Mouse (Mus musculus) CH12.LX (cell line): ENCODE results near the gene Arpc1b. TPM values are rescaled to one million over a fixed set of nuclear protein-coding genes. Genes with fewer than 3 reads are reported as not detected.

Source experiments
- DNase-seq: peaks from one replicate; pipeline ENCODE4 v3.0.0-alpha.2; 2013; ENCODE audit errors: extremely low read depth
- H3K27ac ChIP-seq: 2 replicates; pipeline ENCODE4 v1.5.1; 2012; ENCODE audit warnings: low read depth, mild to moderate bottlenecking, control low read depth, moderate library complexity; ENCODE audit not compliant: insufficient read depth
- H3K27me3 ChIP-seq: replicated peaks from 2 replicates; pipeline ENCODE3; 2012; ENCODE audit warnings: inconsistent platforms
- H3K36me3 ChIP-seq, 2 experiments: replicated peaks in 1 of 2; 2 replicates each; pipeline versions ENCODE3 to v1.6.1; 2012; ENCODE audit warnings: inconsistent platforms in 1 of 2, low read length in 1 of 2, mild to moderate bottlenecking in 1 of 2, mixed read lengths in 1 of 2, moderate library complexity in 1 of 2; ENCODE audit not compliant: control insufficient read depth in 1 of 2, insufficient read depth in 1 of 2
- H3K4me1 ChIP-seq, 2 experiments: 2 replicates each; pipeline ENCODE4 v1.6.1; 2012; ENCODE audit warnings: inconsistent platforms in 1 of 2, moderate library complexity in 1 of 2; ENCODE audit not compliant: insufficient read depth in 2 of 2, control insufficient read depth in 1 of 2
- H3K4me2 ChIP-seq: 2 replicates; pipeline ENCODE4 v1.6.1; 2012; ENCODE audit warnings: low read depth, mild to moderate bottlenecking, control low read depth; ENCODE audit not compliant: poor library complexity, insufficient read depth, severe bottlenecking
- H3K4me3 ChIP-seq, 3 experiments: fragments of 150-350 bp in 1 of 3; sonication (generic) in 1 of 3; replicated peaks in 1 of 3; 2 replicates each; pipeline versions ENCODE3 to v1.5.1; 2011 to 2012; ENCODE audit warnings: low read depth in 2 of 3, low read length in 2 of 3, mild to moderate bottlenecking in 2 of 3, moderate library complexity in 2 of 3, control low read depth in 1 of 3, improper control_type of control experiment in 1 of 3, inconsistent platforms in 1 of 3, mixed read lengths in 1 of 3; ENCODE audit not compliant: poor library complexity in 1 of 3
- H3K79me2 ChIP-seq: replicated peaks from 2 replicates; pipeline ENCODE4 v1.6.1; 2012; ENCODE audit warnings: mild to moderate bottlenecking, moderate library complexity; ENCODE audit not compliant: control insufficient read depth, poor library complexity, insufficient read depth, severe bottlenecking; ENCODE audit errors: extremely low read depth
- H3K9ac ChIP-seq: 2 replicates; pipeline ENCODE4 v1.6.1; 2012; ENCODE audit warnings: low read depth, mild to moderate bottlenecking, control low read depth, moderate library complexity; ENCODE audit not compliant: insufficient read depth
- H3K9me3 ChIP-seq: replicated peaks from 2 replicates; pipeline ENCODE3; 2012; ENCODE audit warnings: low read length, inconsistent platforms, mixed read lengths
- BHLHE40 ChIP-seq: IDR thresholded peaks from 2 replicates; pipeline ENCODE4 v1.6.1; 2011; ENCODE audit warnings: mild to moderate bottlenecking, low read depth, low read length, improper control_type of control experiment
- E2F4 ChIP-seq: IDR thresholded peaks from 2 replicates; pipeline ENCODE4 v1.6.1; 2011; ENCODE audit warnings: low read depth, low read length, improper control_type of control experiment; ENCODE audit not compliant: insufficient replicate concordance
- GABPA ChIP-seq: IDR thresholded peaks from 2 replicates; pipeline ENCODE4 v1.6.1; 2012; ENCODE audit warnings: low read depth, low read length, improper control_type of control experiment, inconsistent platforms; ENCODE audit not compliant: insufficient replicate concordance
- IRF4 ChIP-seq: IDR thresholded peaks from 2 replicates; pipeline ENCODE4 v1.6.1; 2014; ENCODE audit warnings: low read depth, mild to moderate bottlenecking, inconsistent platforms, low read length, improper control_type of control experiment
- JUN ChIP-seq: IDR thresholded peaks from 2 replicates; pipeline ENCODE4 v1.6.1; 2011; ENCODE audit warnings: low read depth, mild to moderate bottlenecking, low read length, improper control_type of control experiment, moderate library complexity; ENCODE audit not compliant: insufficient read depth
- JUND ChIP-seq: conservative IDR thresholded peaks from 2 replicates; pipeline ENCODE4 v1.6.1; 2011; ENCODE audit warnings: low read depth, low read length, improper control_type of control experiment
- MAX ChIP-seq: IDR thresholded peaks from 2 replicates; pipeline ENCODE4 v1.6.1; 2011; ENCODE audit warnings: low read length, improper control_type of control experiment
- MAZ ChIP-seq: IDR thresholded peaks from 2 replicates; pipeline ENCODE4 v1.6.1; 2012; ENCODE audit warnings: low read depth, mild to moderate bottlenecking, inconsistent platforms, low read length, improper control_type of control experiment, moderate library complexity
- NRF1 ChIP-seq: IDR thresholded peaks from 2 replicates; pipeline ENCODE4 v1.6.1; 2014; ENCODE audit warnings: low read depth, mild to moderate bottlenecking, inconsistent platforms, low read length, improper control_type of control experiment, moderate library complexity
- PAX5 ChIP-seq: IDR thresholded peaks from 2 replicates; pipeline ENCODE4 v1.6.1; 2012; ENCODE audit warnings: low read length, inconsistent platforms, mixed read lengths
- RCOR1 ChIP-seq: conservative IDR thresholded peaks from 2 replicates; pipeline ENCODE4 v1.6.1; 2012; ENCODE audit warnings: low read depth, mild to moderate bottlenecking, inconsistent platforms, low read length, improper control_type of control experiment
- SMC3 ChIP-seq: IDR thresholded peaks from 2 replicates; pipeline ENCODE4 v1.6.1; 2011; ENCODE audit warnings: low read depth, low read length, improper control_type of control experiment
- TBP ChIP-seq: conservative IDR thresholded peaks from 2 replicates; pipeline ENCODE4 v1.6.1; 2011; ENCODE audit warnings: low read depth, low read length, improper control_type of control experiment
- TCF12 ChIP-seq: IDR thresholded peaks from 2 replicates; pipeline ENCODE4 v1.6.1; 2014; ENCODE audit warnings: low read depth, mild to moderate bottlenecking, inconsistent platforms, low read length, improper control_type of control experiment
- ZC3H11A ChIP-seq: IDR thresholded peaks from 2 replicates; pipeline ENCODE4 v1.6.1; 2012; ENCODE audit warnings: low read depth, mild to moderate bottlenecking, inconsistent platforms, low read length, improper control_type of control experiment
- ZKSCAN1 ChIP-seq: IDR thresholded peaks from 2 replicates; pipeline ENCODE4 v1.6.1; 2012; ENCODE audit warnings: low read depth, inconsistent platforms, low read length, improper control_type of control experiment, borderline replicate concordance
- ZMIZ1 ChIP-seq: IDR thresholded peaks from 2 replicates; pipeline ENCODE4 v1.6.1; 2012; ENCODE audit warnings: low read depth, mild to moderate bottlenecking, inconsistent platforms, low read length, improper control_type of control experiment
- ZNF384 ChIP-seq: IDR thresholded peaks from 2 replicates; pipeline ENCODE4 v1.6.1; 2012; ENCODE audit warnings: low read depth, low read length, improper control_type of control experiment, inconsistent platforms
- dilution Hi-C: fragments of 300-500 bp; cut with MboI; formaldehyde crosslinking; loops from 2 replicates; pipeline ENCODE4 v1.14.3; 2020; ENCODE audit warnings: low sequenced_read_pairs; ENCODE audit not compliant: extremely low pct_unique_long_range_greater_than_20kb, extremely low pct_ligation_motif_present
- in situ Hi-C: fragments of 300-500 bp; cut with MboI; formaldehyde crosslinking; loops from 3 replicates; pipeline ENCODE4 v1.14.3; 2019; ENCODE audit warnings: low sequenced_read_pairs, low pct_ligation_motif_present, low pct_unique_long_range_greater_than_20kb, mixed read lengths
- polyA plus RNA-seq: library from polyadenylated mRNA; unstranded; fragments of >175 nt; gene quantifications from 2 replicates; pipeline ENCODE4 v1.2.1, GENCODE M21; 2012; ENCODE audit warnings: low read depth; ENCODE audit not compliant: insufficient read length
- total RNA-seq, 2 experiments: library from RNA; depleted of rRNA; stranded (reverse); fragments of 300-350 nt in 1 of 2; fragments of >200 nt in 1 of 2; gene quantifications; 2 replicates each; pipeline ENCODE4 v1.2.3; 2012 to 2014

Arpc1b gene
- total and polyA plus RNA-seq, 3 experiments, result 330 to 516 (median 441) TPM

- Histone ChIP-seq H3K4me2 (no peak overlapping the region), H3K79me2 (no peaks in the 10 kb centered on the region), H3K27me3 (no peaks in the 10 kb centered on the region), H3K27ac (no peak overlapping the region), H3K4me3 (no peak overlapping the region), H3K4me1 (no peaks in the 10 kb centered on the region), H3K9ac (no peak overlapping the region), H3K36me3 (peaks cover 78 to 90% of the 10 kb centered on the region in 2 experiments), H3K9me3 (no peaks in the 10 kb centered on the region)
- dilution Hi-C loops, result no loop called here
- in situ Hi-C loops, result no loop called here
- no peak for DNase-seq
- TF ChIP-seq ZMIZ1 (no peak), GABPA (no peak), MAX (no peak), JUND (no peak), RCOR1 (no peak), ZKSCAN1 (no peak), NRF1 (no peak), ZNF384 (no peak), PAX5 (no peak)
These were observed 11.3 kb upstream of the Arpc1b start for GRCm38 (mm10) chr5:145102706-145103105.

GRCm38 (mm10) chr5:145104328-145104727, 9.7 kb upstream of the Arpc1b start:
- DNase-seq, result no peak
- Histone ChIP-seq H3K9ac (no peak overlapping the region), H3K36me3 (peaks cover 82 to 93% of the 10 kb centered on the region in 2 experiments), H3K27me3 (no peaks in the 10 kb centered on the region), H3K4me1 (no peaks in the 10 kb centered on the region), H3K79me2 (no peaks in the 10 kb centered on the region), H3K4me3 (no peak overlapping the region)
- dilution Hi-C loops, result no loop called here
- TF ChIP-seq E2F4 (no peak), TCF12 (no peak), JUN (no peak), MAZ (no peak), GABPA (no peak), SMC3 (no peak), TBP (no peak), BHLHE40 (no peak), ZC3H11A (no peak), IRF4 (no peak)
- TF ChIP-seq, all 38 proteins: peak for 0
- no peak overlapping the region for H3K4me2 ChIP-seq
- in situ Hi-C loops, result no loop called here
- H3K27ac ChIP-seq, result no peak overlapping the region
- H3K9me3 ChIP-seq, result no peaks in the 10 kb centered on the region
